25 mouse cellular contexts compared by ENCODE assay signal in genomic region chr11:20139711-20140110, GRCm38 (mm10).
"Had no signal": no experiment of that assay in that cellular context is flagged by ENCODE, and none has a peak within 500 bp of the region (broad histone marks: within the 10 kb centered on the region; RNA-seq: fewer than 3 reads in every experiment).

No protein-coding gene starts in this region.

- H3K27me3 ChIP-seq: heart, embryonic 12.5 days; hindbrain, embryonic 12.5 days; intestine, embryonic 15.5 days; limb, embryonic 12.5 days; liver, embryonic 12.5 days had no signal

- H3K27ac ChIP-seq: heart, embryonic 10.5 days; hindbrain, embryonic 10.5 days; hindbrain, embryonic 12.5 days; hindbrain, embryonic 14.5 days; intestine, embryonic 15.5 days; layer of hippocampus, adult 2 months; left cerebral cortex, adult 2 months; limb, embryonic 10.5 days; limb, embryonic 12.5 days; liver, embryonic 12.5 days; liver, embryonic 14.5 days had no signal

- H3K36me3 ChIP-seq: heart, embryonic 10.5 days; heart, embryonic 12.5 days; hindbrain, embryonic 10.5 days; hindbrain, embryonic 12.5 days; intestine, embryonic 15.5 days; limb, embryonic 10.5 days; limb, embryonic 12.5 days; liver, embryonic 12.5 days had no signal

- H3K4me1 ChIP-seq: heart, embryonic 12.5 days; hindbrain, embryonic 10.5 days; hindbrain, embryonic 12.5 days; intestine, embryonic 15.5 days; limb, embryonic 10.5 days; limb, embryonic 12.5 days; liver, embryonic 12.5 days had no signal

- H3K4me3 ChIP-seq: heart, embryonic 10.5 days; heart, embryonic 12.5 days; hindbrain, embryonic 10.5 days; hindbrain, embryonic 12.5 days; intestine, embryonic 15.5 days; layer of hippocampus, adult 2 months; left cerebral cortex, adult 2 months; limb, embryonic 10.5 days; limb, embryonic 12.5 days; liver, embryonic 12.5 days had no signal

- H3K9ac ChIP-seq: heart, embryonic 12.5 days; hindbrain, embryonic 12.5 days; hindbrain, embryonic 14.5 days; intestine, embryonic 15.5 days; limb, embryonic 12.5 days; liver, embryonic 12.5 days; liver, embryonic 14.5 days had no signal

- H3K4me2 ChIP-seq: heart, embryonic 12.5 days; hindbrain, embryonic 12.5 days; hindbrain, embryonic 14.5 days; intestine, embryonic 15.5 days; limb, embryonic 12.5 days; liver, embryonic 12.5 days had no signal

- DNase-seq: gastrocnemius, postnatal 14 days; heart, adult 18-20 months; heart, postnatal 10 days; heart, postnatal 4 days; kidney, adult 11 months; kidney, adult 2 months; kidney, postnatal 10 days; kidney, postnatal 25 days; kidney, postnatal 4 days; liver; lung, adult 18-20 months had no signal

- ATAC-seq: hindbrain, embryonic 16.5 days; inflammation-experienced regulatory T-cells, adult 6 months; intestine, embryonic 15.5 days; liver, embryonic 12.5 days had no signal

- H3K9me3 ChIP-seq: heart, embryonic 10.5 days; heart, embryonic 12.5 days; hindbrain, embryonic 10.5 days; hindbrain, embryonic 12.5 days; intestine, embryonic 15.5 days; limb, embryonic 10.5 days; limb, embryonic 12.5 days; liver, embryonic 12.5 days had no signal
